Comparison of ENCODE assay signal across 20 mouse cellular contexts in genomic region chr7:25089875-25090274, GRCm38 (mm10). TPM values are rescaled to one million over a fixed set of nuclear protein-coding genes. Genes with fewer than 3 reads are reported as not detected.
DNase-seq lines count a peak whose midpoint lies in the region; ATAC-seq lines count a peak whose summit lies in the region.
"Had no signal": no experiment of that assay in that cellular context is flagged by ENCODE, and none has a peak within 500 bp of the region (broad histone marks: within the 10 kb centered on the region; RNA-seq: fewer than 3 reads in every experiment).

No protein-coding gene starts in this region.

- H3K9ac ChIP-seq in heart, embryonic 12.5 days: no peak overlapping the region
- H3K9ac ChIP-seq in limb, embryonic 13.5 days: peak overlapping the region; percentile 19; the same call in 1 of the 2 replicates
- H3K9ac ChIP-seq: hindbrain, embryonic 15.5 days; midbrain, embryonic 13.5 days had no signal

- H3K4me3 ChIP-seq in heart, embryonic 10.5 days: no peak overlapping the region
- no peak overlapping the region for H3K4me3 ChIP-seq in heart, embryonic 12.5 days
- H3K4me3 ChIP-seq in limb, embryonic 13.5 days: no peak overlapping the region
- H3K4me3 ChIP-seq in limb, embryonic 10.5 days: no peak overlapping the region
- H3K4me3 ChIP-seq: heart, adult 2 months; hindbrain, embryonic 15.5 days; midbrain, embryonic 13.5 days had no signal

- WGBS in heart, embryonic 10.5 days: 37% methylated on average over 10 of the region's 10 CpGs
- 38% methylated on average over 10 of the region's 10 CpGs for WGBS in heart, embryonic 12.5 days
- WGBS in limb, embryonic 13.5 days: 39% methylated on average over 10 of the region's 10 CpGs
- 36% methylated on average over 10 of the region's 10 CpGs for WGBS in limb, embryonic 10.5 days

- H3K27ac ChIP-seq in heart, embryonic 10.5 days: peak overlapping the region; percentile 56; the same call in 1 of the 2 replicates
- H3K27ac ChIP-seq in heart, embryonic 12.5 days (ENCODE audit: poor library complexity, severe bottlenecking): no peak overlapping the region
- no peak overlapping the region for H3K27ac ChIP-seq in limb, embryonic 13.5 days
- H3K27ac ChIP-seq in limb, embryonic 10.5 days: no peak overlapping the region
- H3K27ac ChIP-seq: heart, adult 2 months; hindbrain, embryonic 15.5 days; midbrain, embryonic 13.5 days had no signal

- no peaks in the 10 kb centered on the region for H3K9me3 ChIP-seq in heart, embryonic 10.5 days
- H3K9me3 ChIP-seq in heart, embryonic 12.5 days (replicated peaks): no peaks in the 10 kb centered on the region
- H3K9me3 ChIP-seq in limb, embryonic 13.5 days: no peaks in the 10 kb centered on the region
- H3K9me3 ChIP-seq in limb, embryonic 10.5 days (replicated peaks): no peaks in the 10 kb centered on the region
- H3K9me3 ChIP-seq: hindbrain, embryonic 15.5 days; midbrain, embryonic 13.5 days had no signal

- H3K4me2 ChIP-seq in heart, embryonic 12.5 days: no peak overlapping the region
- no peak overlapping the region for H3K4me2 ChIP-seq in limb, embryonic 13.5 days (replicated peaks)
- H3K4me2 ChIP-seq: hindbrain, embryonic 15.5 days; midbrain, embryonic 13.5 days had no signal

- H3K4me1 ChIP-seq in heart, embryonic 10.5 days: peaks cover 35% of the 10 kb centered on the region
- peaks cover 24% of the 10 kb centered on the region for H3K4me1 ChIP-seq in heart, embryonic 12.5 days (replicated peaks)
- H3K4me1 ChIP-seq in limb, embryonic 13.5 days: peaks cover 23% of the 10 kb centered on the region
- H3K4me1 ChIP-seq in limb, embryonic 10.5 days: peaks cover 34% of the 10 kb centered on the region

- no peak for ATAC-seq in heart, embryonic 12.5 days (ENCODE audit: insufficient number of reproducible peaks, low FRiP score)
- ATAC-seq in limb, embryonic 13.5 days (ENCODE audit: low FRiP score, low read depth): no peak
- ATAC-seq: CD4-positive, CD25-positive, alpha-beta regulatory T cell, adult 4 months; midbrain, embryonic 13.5 days had no signal

- peaks cover 9% of the 10 kb centered on the region; the same call in 1 of the 2 replicates for H3K36me3 ChIP-seq in heart, embryonic 10.5 days
- peaks cover 7% of the 10 kb centered on the region for H3K36me3 ChIP-seq in heart, embryonic 12.5 days
- peaks cover 16% of the 10 kb centered on the region for H3K36me3 ChIP-seq in limb, embryonic 13.5 days
- peaks cover 22% of the 10 kb centered on the region for H3K36me3 ChIP-seq in limb, embryonic 10.5 days

- H3K27me3 ChIP-seq in heart, embryonic 10.5 days (ENCODE audit: insufficient read depth, poor library complexity, severe bottlenecking): peaks cover 27% of the 10 kb centered on the region
- peaks cover 21% of the 10 kb centered on the region for H3K27me3 ChIP-seq in heart, embryonic 12.5 days (replicated peaks)
- H3K27me3 ChIP-seq in limb, embryonic 13.5 days: 0 out of 2 replicates have a peak, but pooled peaks cover 3% of the 10 kb centered on the region
- peaks cover 18% of the 10 kb centered on the region for H3K27me3 ChIP-seq in limb, embryonic 10.5 days (ENCODE audit: low read depth, poor library complexity, severe bottlenecking)
- H3K27me3 ChIP-seq: hindbrain, embryonic 15.5 days; midbrain, embryonic 13.5 days had no signal

- DNase-seq in heart, embryonic 10.5 days (ENCODE audit: low spot score): no peak
- no peak for DNase-seq in limb, embryonic 10.5 days (ENCODE audit: low spot score)
- peak; percentile 40 for DNase-seq in embryo, embryonic 9.5 days (ENCODE audit: extremely low spot score)
- DNase-seq in retina, embryonic 14.5 days (ENCODE audit: low spot score): peak; percentile 55
- no peak for DNase-seq in adrenal gland, postnatal 10 days
- DNase-seq in kidney, postnatal 25 days: no peak
- DNase-seq: cerebellum, adult 11-12 months; cerebellum, postnatal 10 days; gastrocnemius, postnatal 36 days; heart, adult 2 months; kidney, adult 11 months; layer of hippocampus, adult 9-11 months; liver; lung, postnatal 10 days; thymus, postnatal 36 days had no signal

RNA-seq across cellular contexts. Expression of gene Zfp574, which starts 17.5 kb away (rescaled TPM):
- 25.0 and 30.2 TPM in 2 replicates for polyA plus RNA-seq in heart, embryonic 10.5 days (2016; fragmentation: Nextera tagmentation; extraction: Ambion mirVana)
- polyA plus RNA-seq in heart, embryonic 12.5 days (2016; fragmentation: Nextera tagmentation; extraction: Ambion mirVana): 24.4 and 24.5 TPM in 2 replicates
- polyA plus RNA-seq in limb, embryonic 13.5 days (2015; fragmentation: Nextera tagmentation; extraction: Ambion mirVana): 36.3 and 37.8 TPM in 2 replicates
- polyA plus RNA-seq in limb, embryonic 10.5 days (2016; fragmentation: Nextera tagmentation; extraction: Ambion mirVana): 44.1 and 48.3 TPM in 2 replicates
- 10 to 100 TPM; 18.3 to 18.5 TPM for total RNA-seq in adrenal gland, postnatal 10 days (2021)

RNA-seq across cellular contexts. Expression of gene Grik5, which starts 17.7 kb away (rescaled TPM):
- polyA plus RNA-seq in heart, embryonic 10.5 days (2016; fragmentation: Nextera tagmentation; extraction: Ambion mirVana): 4.7 and 6.6 TPM in 2 replicates
- 7.7 and 7.9 TPM in 2 replicates for polyA plus RNA-seq in heart, embryonic 12.5 days (2016; fragmentation: Nextera tagmentation; extraction: Ambion mirVana)
- 8.5 and 10.2 TPM in 2 replicates for polyA plus RNA-seq in limb, embryonic 13.5 days (2015; fragmentation: Nextera tagmentation; extraction: Ambion mirVana)
- 5.4 and 8.7 TPM in 2 replicates for polyA plus RNA-seq in limb, embryonic 10.5 days (2016; fragmentation: Nextera tagmentation; extraction: Ambion mirVana)
- 10 to 100 TPM; 16.1 to 25.3 TPM for total RNA-seq in adrenal gland, postnatal 10 days (2021)

Comparison
In these comparisons a context has a peak if more than half of its experiments do, and no peak if none do; other contexts are left out.
1. DNase-seq: peak in embryo, embryonic 9.5 days (single experiment) and retina, embryonic 14.5 days (single experiment); none in heart, embryonic 10.5 days (single experiment), limb, embryonic 10.5 days (single experiment), adrenal gland, postnatal 10 days (single experiment) and kidney, postnatal 25 days (0 of 2).